Mouse (Mus musculus) CH12.LX (cell line): ENCODE measurements at regions not wholly inside any gene's neighbourhood (a gene's known extent, or its start where the extent isn't known, plus 50 kb on each side); places are given as distances from the start of the nearest gene placed in this dataset.

Source experiments
- DNase-seq: peaks from one replicate; pipeline ENCODE4 v3.0.0-alpha.2; 2013; ENCODE audit errors: extremely low read depth
- H3K27ac ChIP-seq: 2 replicates; pipeline ENCODE4 v1.5.1; 2012; ENCODE audit warnings: low read depth, mild to moderate bottlenecking, control low read depth, moderate library complexity; ENCODE audit not compliant: insufficient read depth
- H3K27me3 ChIP-seq: replicated peaks from 2 replicates; pipeline ENCODE3; 2012; ENCODE audit warnings: inconsistent platforms
- H3K36me3 ChIP-seq, 2 experiments: replicated peaks in 1 of 2; 2 replicates each; pipeline versions ENCODE3 to v1.6.1; 2012; ENCODE audit warnings: inconsistent platforms in 1 of 2, low read length in 1 of 2, mild to moderate bottlenecking in 1 of 2, mixed read lengths in 1 of 2, moderate library complexity in 1 of 2; ENCODE audit not compliant: control insufficient read depth in 1 of 2, insufficient read depth in 1 of 2
- H3K4me1 ChIP-seq, 2 experiments: 2 replicates each; pipeline ENCODE4 v1.6.1; 2012; ENCODE audit warnings: inconsistent platforms in 1 of 2, moderate library complexity in 1 of 2; ENCODE audit not compliant: insufficient read depth in 2 of 2, control insufficient read depth in 1 of 2
- H3K4me2 ChIP-seq: 2 replicates; pipeline ENCODE4 v1.6.1; 2012; ENCODE audit warnings: low read depth, mild to moderate bottlenecking, control low read depth; ENCODE audit not compliant: poor library complexity, insufficient read depth, severe bottlenecking
- H3K4me3 ChIP-seq, 3 experiments: fragments of 150-350 bp in 1 of 3; sonication (generic) in 1 of 3; replicated peaks in 1 of 3; 2 replicates each; pipeline versions ENCODE3 to v1.5.1; 2011 to 2012; ENCODE audit warnings: low read depth in 2 of 3, low read length in 2 of 3, mild to moderate bottlenecking in 2 of 3, moderate library complexity in 2 of 3, control low read depth in 1 of 3, improper control_type of control experiment in 1 of 3, inconsistent platforms in 1 of 3, mixed read lengths in 1 of 3; ENCODE audit not compliant: poor library complexity in 1 of 3
- H3K79me2 ChIP-seq: replicated peaks from 2 replicates; pipeline ENCODE4 v1.6.1; 2012; ENCODE audit warnings: mild to moderate bottlenecking, moderate library complexity; ENCODE audit not compliant: control insufficient read depth, poor library complexity, insufficient read depth, severe bottlenecking; ENCODE audit errors: extremely low read depth
- H3K9ac ChIP-seq: 2 replicates; pipeline ENCODE4 v1.6.1; 2012; ENCODE audit warnings: low read depth, mild to moderate bottlenecking, control low read depth, moderate library complexity; ENCODE audit not compliant: insufficient read depth
- H3K9me3 ChIP-seq: replicated peaks from 2 replicates; pipeline ENCODE3; 2012; ENCODE audit warnings: low read length, inconsistent platforms, mixed read lengths
- RCOR1 ChIP-seq: conservative IDR thresholded peaks from 2 replicates; pipeline ENCODE4 v1.6.1; 2012; ENCODE audit warnings: low read depth, mild to moderate bottlenecking, inconsistent platforms, low read length, improper control_type of control experiment
- dilution Hi-C: fragments of 300-500 bp; cut with MboI; formaldehyde crosslinking; loops from 2 replicates; pipeline ENCODE4 v1.14.3; 2020; ENCODE audit warnings: low sequenced_read_pairs; ENCODE audit not compliant: extremely low pct_unique_long_range_greater_than_20kb, extremely low pct_ligation_motif_present
- in situ Hi-C: fragments of 300-500 bp; cut with MboI; formaldehyde crosslinking; loops from 3 replicates; pipeline ENCODE4 v1.14.3; 2019; ENCODE audit warnings: low sequenced_read_pairs, low pct_ligation_motif_present, low pct_unique_long_range_greater_than_20kb, mixed read lengths

DNA sequence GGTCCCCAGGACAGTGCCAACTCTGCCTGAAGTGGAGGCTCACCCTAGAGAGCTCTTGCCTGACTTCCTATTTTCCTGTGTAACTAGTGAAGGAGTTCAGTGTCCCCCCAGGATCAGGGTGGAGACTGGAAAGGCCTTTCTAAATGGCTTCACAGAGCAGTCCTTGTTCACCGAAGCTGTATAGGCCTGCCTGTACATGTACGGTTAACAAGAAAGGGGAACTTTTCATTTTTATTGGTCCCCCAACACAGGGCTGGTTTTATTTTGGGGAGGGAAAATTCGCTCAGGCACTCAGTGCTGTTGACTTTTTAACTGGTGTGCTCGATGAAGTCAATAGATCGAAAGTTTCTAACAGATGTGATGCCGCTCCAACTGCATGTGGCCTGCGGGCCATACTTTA lies 52.1 kb upstream of the Msi2 start:
- in situ Hi-C loops (loop anchor here (5.0 kb wide), 1 partner anchor 47 kb away; no protein-coding TSS in a partner anchor), dilution Hi-C loops (no loop called here)
- Histone ChIP-seq H3K4me1 (peaks cover 0 to 3% of the 10 kb centered on the region in 2 experiments; a peak in 1 of 4 replicates), H3K4me3 (no peak overlapping the region), H3K9me3 (peaks cover 17% of the 10 kb centered on the region), H3K4me2 (no peak overlapping the region), H3K79me2 (no peaks in the 10 kb centered on the region), H3K27me3 (peaks cover 11% of the 10 kb centered on the region), H3K36me3 (no peaks in the 10 kb centered on the region), H3K9ac (no peak overlapping the region), H3K27ac (no peak overlapping the region)
- DNase-seq = no peak
- TF ChIP-seq RCOR1 = no peak
